Mouse (Mus musculus) intestine, embryonic 16.5 days (tissue): Measurements from ENCODE around the gene Vmn2r62. TPM values are rescaled to one million over a fixed set of nuclear protein-coding genes. Genes with fewer than 3 reads are reported as not detected.
"Not testable (repeated sequence)": the region's sequence is repeated elsewhere in the genome, so short reads cannot be mapped to it uniquely, and the experiment has no call there.

Experiments used
- ATAC-seq: fragments of 200-750 bp; cut with Nextera tagmentation; 2 replicates; pipeline ENCODE4 v1.8.0; 2017; ENCODE audit warnings: moderate TSS enrichment, moderate library complexity
- H3K27ac ChIP-seq: fragments of 300-500 bp; sonication (generic); 2 replicates; pipeline ENCODE4 v1.5.1; 2014; ENCODE audit warnings: mild to moderate bottlenecking, low read length
- H3K27me3 ChIP-seq: fragments of 300-500 bp; sonication (generic); replicated peaks from 2 replicates; pipeline ENCODE4 v1.6.1; 2014; ENCODE audit warnings: low read length, control low read depth, mixed read lengths; ENCODE audit not compliant: control insufficient read depth, insufficient read depth
- H3K36me3 ChIP-seq: fragments of 300-500 bp; sonication (generic); 2 replicates; pipeline ENCODE4 v1.6.1; 2014; ENCODE audit warnings: low read length, control low read depth; ENCODE audit not compliant: control insufficient read depth, insufficient read depth
- H3K4me1 ChIP-seq: fragments of 300-500 bp; sonication (generic); 2 replicates; pipeline ENCODE4 v1.6.1; 2014; ENCODE audit warnings: low read length, control low read depth, mixed read lengths; ENCODE audit not compliant: control insufficient read depth, insufficient read depth
- H3K4me2 ChIP-seq: fragments of 300-500 bp; sonication (generic); 2 replicates; pipeline ENCODE4 v1.6.1; 2014; ENCODE audit warnings: low read depth, low read length, control low read depth
- H3K4me3 ChIP-seq: fragments of 300-500 bp; sonication (generic); 2 replicates; pipeline ENCODE4 v1.5.1; 2014; ENCODE audit warnings: mild to moderate bottlenecking, low read length
- H3K9ac ChIP-seq: fragments of 300-500 bp; sonication (generic); 2 replicates; pipeline ENCODE4 v1.6.1; 2014; ENCODE audit warnings: low read depth, low read length
- H3K9me3 ChIP-seq: fragments of 300-500 bp; sonication (generic); 2 replicates; pipeline ENCODE4 v1.6.1; 2016; ENCODE audit warnings: low read length, control low read depth; ENCODE audit not compliant: control insufficient read depth
- WGBS: fragments of 180-500 bp; shearing (Covaris S2); extraction: QIAGEN DNeasy Blood & Tissue Kit; methylation state at CpG from one replicate; pipeline ENCODE4 v1.1.7; 2014; 5-methylcytosine and 5-hydroxymethylcytosine counted together
- polyA plus RNA-seq: library from polyadenylated mRNA; unstranded; fragments of >200 nt; fragmentation: Nextera tagmentation; extraction: Ambion mirVana; gene quantifications from 2 replicates; pipeline ENCODE4 v1.2.1, GENCODE M21; 2015

Gene Vmn2r62
- polyA plus RNA-seq: not detected in 2 replicates

DNA sequence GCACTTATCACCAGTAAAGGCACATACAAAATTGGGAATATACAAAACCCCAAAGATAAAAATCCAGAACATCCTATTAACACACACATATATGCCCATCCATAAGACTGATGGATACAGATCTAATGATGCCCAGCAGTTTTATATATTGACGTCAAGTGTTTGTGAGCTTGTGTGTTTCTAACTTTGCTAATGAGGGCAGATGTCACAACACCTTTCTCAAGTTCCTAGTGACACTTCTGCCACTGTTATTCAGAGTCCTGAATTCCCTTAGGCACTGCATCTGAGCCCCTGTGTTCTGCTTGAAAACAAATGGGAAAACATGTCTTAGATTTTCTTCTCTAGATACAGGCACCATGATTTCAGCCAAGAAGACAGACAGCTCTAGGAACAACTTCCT lies at the start of gene Vmn2r62:
Gene Vmn2r62, minus strand, starts transcription at position 101 of the 400 bp plus-strand sequence.
- H3K9ac ChIP-seq, H3K4me1 ChIP-seq, H3K4me2 ChIP-seq, H3K27me3 ChIP-seq, H3K27ac ChIP-seq, ATAC-seq, H3K9me3 ChIP-seq, H3K4me3 ChIP-seq, H3K36me3 ChIP-seq: not testable (repeated sequence)
- WGBS: no CpG with 5 or more reads among the region's 1 CpGs

DNA sequence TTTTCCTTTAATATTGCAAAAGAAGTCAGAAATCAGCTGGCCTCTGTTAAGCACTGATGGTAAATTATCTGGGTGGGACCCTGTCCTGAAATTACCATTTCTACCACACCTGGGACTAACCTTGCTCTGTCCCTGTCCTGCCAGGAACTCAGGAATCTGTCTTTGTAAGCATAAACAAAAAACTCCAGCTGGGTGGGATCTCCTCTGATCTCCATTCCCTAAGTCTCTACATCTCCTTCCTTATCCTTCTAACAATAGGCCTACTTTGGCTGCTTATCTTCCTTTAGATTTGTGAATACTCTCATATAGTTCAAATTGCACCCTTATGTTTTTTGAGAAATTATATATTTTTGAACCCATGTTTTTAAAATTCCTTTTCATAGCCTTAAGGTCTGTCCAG lies 45.0 kb upstream of the Vmn2r62 start:
- not testable (repeated sequence) for H3K27me3 ChIP-seq, H3K4me2 ChIP-seq, H3K9ac ChIP-seq, ATAC-seq, H3K4me1 ChIP-seq, H3K4me3 ChIP-seq, H3K9me3 ChIP-seq, H3K36me3 ChIP-seq, H3K27ac ChIP-seq

DNA sequence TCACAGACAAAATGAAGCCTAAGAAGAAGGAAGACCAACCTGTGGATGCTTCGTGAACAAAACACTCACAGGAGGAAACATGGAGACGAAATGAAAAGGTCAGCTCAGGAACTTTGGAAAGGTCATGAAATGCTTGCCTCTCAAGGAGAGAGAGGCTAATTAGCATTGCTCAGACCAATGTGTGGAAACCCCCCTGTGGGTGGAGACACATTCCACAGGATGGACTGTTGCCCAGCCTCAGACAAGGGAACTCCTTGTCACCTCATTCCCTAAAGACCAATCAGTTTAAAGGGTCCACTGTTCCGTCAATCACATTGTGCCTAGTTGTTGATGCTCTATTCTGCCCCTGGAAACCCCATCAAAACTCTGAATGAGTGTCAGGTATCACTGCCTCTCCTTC lies 38.9 kb upstream of the Vmn2r62 start:
- 76% methylated on average over 3 of the region's 3 CpGs for WGBS
- Histone ChIP-seq H3K36me3 (no peaks in the 10 kb centered on the region), H3K4me1 (no peaks in the 10 kb centered on the region), H3K4me2 (no peak overlapping the region), H3K9me3 (0 out of 2 replicates have a peak, but pooled peaks cover 3% of the 10 kb centered on the region), H3K9ac (no peak overlapping the region), H3K27ac (no peak overlapping the region), H3K27me3 (no peaks in the 10 kb centered on the region), H3K4me3 (no peak overlapping the region)
- ATAC-seq: no peak

DNA sequence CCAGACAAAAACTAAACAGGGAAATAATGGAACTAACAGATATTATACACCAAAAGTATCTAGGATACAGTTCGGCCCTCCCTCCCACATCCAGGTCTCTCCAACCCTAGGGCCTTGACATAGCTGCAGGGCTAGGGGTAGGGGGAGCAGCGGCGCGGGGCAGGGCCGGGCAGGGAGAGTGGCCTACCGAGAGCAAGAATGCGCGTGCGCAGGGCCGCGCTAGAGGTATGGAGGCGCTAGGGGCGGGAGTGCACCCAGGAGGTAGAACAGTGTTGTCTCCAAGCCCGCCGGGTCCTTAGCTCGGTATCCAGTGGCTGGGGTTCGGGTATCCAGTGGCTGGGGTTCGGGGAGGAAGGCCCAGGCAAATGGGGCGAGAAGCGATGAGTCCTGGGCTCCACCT lies 43.5 kb downstream of the Vmn2r62 start:
- ATAC-seq: no peak
- Histone ChIP-seq H3K27ac (no peak overlapping the region), H3K4me2 (no peak overlapping the region), H3K9ac (no peak overlapping the region), H3K27me3 (no peaks in the 10 kb centered on the region), H3K36me3 (no peaks in the 10 kb centered on the region), H3K4me3 (no peak overlapping the region), H3K4me1 (no peaks in the 10 kb centered on the region), H3K9me3 (no peaks in the 10 kb centered on the region)
- WGBS: 58% methylated on average over 20 of the region's 20 CpGs

DNA sequence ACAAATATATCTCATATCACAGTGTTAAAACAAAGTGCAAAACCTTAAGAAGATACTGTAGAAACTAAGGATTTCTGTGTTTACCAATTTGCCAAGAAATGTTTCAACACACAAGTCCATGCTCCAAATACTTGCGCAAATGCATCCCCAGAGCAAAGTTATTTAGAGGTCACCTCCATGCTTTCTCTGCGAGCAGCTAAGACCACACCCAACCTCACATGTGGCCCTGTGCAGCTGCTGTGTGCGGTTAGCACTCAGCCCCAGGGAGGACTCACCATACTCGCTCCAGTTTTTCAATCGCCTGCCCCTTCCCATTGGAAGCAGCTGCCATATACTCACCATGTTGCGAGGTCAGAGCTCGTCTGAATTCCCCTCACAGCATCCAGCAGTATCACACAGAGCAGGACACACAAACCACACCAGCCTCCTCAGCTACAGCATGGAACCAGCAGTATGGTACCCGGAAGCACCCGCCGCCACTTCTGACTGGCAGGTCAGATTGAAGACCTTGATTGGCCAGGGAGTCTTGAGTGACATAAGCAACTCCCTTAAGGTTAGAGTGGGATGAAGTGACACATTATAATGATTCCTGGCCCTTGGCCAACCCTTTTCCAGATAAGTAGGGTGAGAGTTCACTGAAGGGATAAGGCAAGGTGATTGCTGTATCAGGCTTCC lies 54.7 kb downstream of the Vmn2r62 start:
- Histone ChIP-seq H3K9ac (no peak overlapping the region), H3K27me3 (no peaks in the 10 kb centered on the region), H3K9me3 (no peaks in the 10 kb centered on the region), H3K4me3 (no peak overlapping the region), H3K4me1 (no peaks in the 10 kb centered on the region), H3K4me2 (no peak overlapping the region), H3K27ac (no peak overlapping the region), H3K36me3 (no peaks in the 10 kb centered on the region)
- no peak for ATAC-seq
- 84% methylated on average over 10 of the region's 10 CpGs for WGBS

DNA sequence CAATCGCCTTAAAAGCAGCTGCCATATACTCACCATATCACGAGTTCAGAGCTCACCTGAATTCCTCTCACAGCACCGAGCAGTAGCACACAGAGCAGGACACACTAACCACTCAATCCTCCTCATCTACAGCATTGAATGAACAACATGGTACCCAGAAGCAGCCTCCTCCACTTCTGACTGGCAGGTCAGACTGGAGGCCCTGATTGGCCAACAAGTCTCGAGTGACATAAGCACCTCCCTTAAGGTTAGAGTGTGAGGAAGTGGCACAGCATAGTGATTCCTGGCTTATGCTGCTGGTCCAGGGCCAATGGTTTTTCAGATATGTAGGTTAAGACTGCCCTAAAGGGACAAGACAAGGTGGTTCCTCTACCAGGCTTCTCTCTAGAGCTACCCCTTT lies 66.4 kb downstream of the Vmn2r62 start, which contains the start of gene Gm17067:
Gene Gm17067, minus strand, starts transcription at position 101 of the 400 bp plus-strand sequence.
- not testable (repeated sequence) for H3K36me3 ChIP-seq, H3K9ac ChIP-seq, H3K27ac ChIP-seq, ATAC-seq, H3K4me1 ChIP-seq, H3K9me3 ChIP-seq, H3K4me2 ChIP-seq, H3K4me3 ChIP-seq, H3K27me3 ChIP-seq
- 85% methylated on average over 4 of the region's 4 CpGs for WGBS

Other genes with a start within 250 kb of the Vmn2r62 start
- gene Gm21028, start 214.9 kb downstream of the Vmn2r62 start, polyA plus RNA-seq: not detected in 2 replicates
- 0.81 and 1.0 TPM in 2 replicates for gene Zfp977, start 201.0 kb downstream of the Vmn2r62 start, polyA plus RNA-seq
- 1.8 and 2.4 TPM in 2 replicates for gene Zfp976, start 150.9 kb downstream of the Vmn2r62 start, polyA plus RNA-seq
- 6.1 and 6.3 TPM in 2 replicates for gene Zfp975, start 100.8 kb downstream of the Vmn2r62 start, polyA plus RNA-seq
- gene Gm17067, start 66.5 kb downstream of the Vmn2r62 start, polyA plus RNA-seq: not detected in 2 replicates
- not detected in 2 replicates for gene Gm2381, start 73.7 kb upstream of the Vmn2r62 start, polyA plus RNA-seq
- not detected in 2 replicates for gene Vmn2r63, start 140.3 kb upstream of the Vmn2r62 start, polyA plus RNA-seq
- not detected in 2 replicates for gene Gm9268, start 225.2 kb upstream of the Vmn2r62 start, polyA plus RNA-seq